Mouse (Mus musculus) heart, postnatal 0 days (tissue): ENCODE measurements at regions not wholly inside any gene's neighbourhood (a gene's known extent, or its start where the extent isn't known, plus 50 kb on each side); places are given as distances from the start of the nearest gene placed in this dataset.

Source experiments
- ATAC-seq: fragments of 200-750 bp; cut with Nextera tagmentation; 2 replicates; pipeline ENCODE4 v1.8.0; 2017; ENCODE audit warnings: low read depth, moderate number of reproducible peaks, moderate library complexity; ENCODE audit not compliant: insufficient read depth
- DNase-seq: peaks from one replicate; pipeline ENCODE4 v3.0.0-alpha.2; 2016; ENCODE audit warnings: low spot score
- H3K27ac ChIP-seq: fragments of 300-500 bp; sonication (generic); 2 replicates; pipeline ENCODE4 v1.5.1; 2014; ENCODE audit warnings: low read depth, mild to moderate bottlenecking
- H3K27me3 ChIP-seq: fragments of 300-500 bp; sonication (generic); 2 replicates; pipeline ENCODE4 v1.6.1; 2014; ENCODE audit warnings: low read length, mixed read lengths; ENCODE audit not compliant: control insufficient read depth, insufficient read depth
- H3K36me3 ChIP-seq: fragments of 300-500 bp; sonication (generic); replicated peaks from 2 replicates; pipeline ENCODE4 v1.6.1; 2014; ENCODE audit warnings: low read length, mixed read lengths; ENCODE audit not compliant: control insufficient read depth, insufficient read depth
- H3K4me1 ChIP-seq: fragments of 300-500 bp; sonication (generic); 2 replicates; pipeline ENCODE4 v1.6.1; 2014; ENCODE audit warnings: antibody characterized with exemption; ENCODE audit not compliant: control insufficient read depth, insufficient read depth
- H3K4me2 ChIP-seq: fragments of 300-500 bp; sonication (generic); 2 replicates; pipeline ENCODE4 v1.6.1; 2014; ENCODE audit warnings: low read depth, mild to moderate bottlenecking, low read length, moderate library complexity
- H3K4me3 ChIP-seq: fragments of 300-500 bp; sonication (generic); 2 replicates; pipeline ENCODE4 v1.5.1; 2014; ENCODE audit warnings: low read depth, low read length
- H3K9ac ChIP-seq: fragments of 300-500 bp; sonication (generic); replicated peaks from 2 replicates; pipeline ENCODE4 v1.6.1; 2014; ENCODE audit warnings: low read depth, low read length, mixed read lengths
- H3K9me3 ChIP-seq: fragments of 300-500 bp; sonication (generic); replicated peaks from 2 replicates; pipeline ENCODE4 v1.6.1; 2016; ENCODE audit warnings: low read length; ENCODE audit not compliant: control insufficient read depth
- CTCF ChIP-seq: IDR thresholded peaks from 2 replicates; pipeline ENCODE4 v1.5.1; 2016; ENCODE audit warnings: antibody characterized with exemption, control low read depth, low read depth
- EP300 ChIP-seq: IDR thresholded peaks from 2 replicates; pipeline ENCODE4 v1.6.1; 2016; ENCODE audit warnings: antibody characterized with exemption, low read depth
- WGBS: fragments of 180-500 bp; shearing (Covaris S2); extraction: QIAGEN DNeasy Blood & Tissue Kit; methylation state at CpG from one replicate; pipeline ENCODE4 v1.1.7; 2014; 5-methylcytosine and 5-hydroxymethylcytosine counted together

DNA sequence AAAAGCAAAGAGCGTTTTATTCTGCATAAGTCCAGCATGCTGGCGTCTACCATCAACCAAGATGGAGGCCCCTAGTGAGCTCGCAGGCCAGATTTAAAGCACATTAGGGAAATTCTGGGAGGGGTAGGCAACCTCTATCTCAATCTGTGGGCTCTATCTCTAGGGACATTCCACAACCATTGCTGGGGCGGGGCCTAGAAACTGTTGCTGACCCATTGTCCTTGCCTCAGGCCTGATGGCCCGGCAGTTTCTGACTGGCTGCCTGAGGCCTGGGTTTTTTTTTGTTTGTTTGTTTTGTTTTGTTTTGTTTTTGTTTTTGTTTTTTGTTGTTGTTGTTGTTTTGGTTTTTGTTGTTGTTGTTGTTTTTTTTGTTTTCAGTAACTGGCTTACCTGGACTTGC is 81.4 kb downstream of the Gm10260 start:
- 89% methylated on average over 5 of the region's 5 CpGs for WGBS

DNA sequence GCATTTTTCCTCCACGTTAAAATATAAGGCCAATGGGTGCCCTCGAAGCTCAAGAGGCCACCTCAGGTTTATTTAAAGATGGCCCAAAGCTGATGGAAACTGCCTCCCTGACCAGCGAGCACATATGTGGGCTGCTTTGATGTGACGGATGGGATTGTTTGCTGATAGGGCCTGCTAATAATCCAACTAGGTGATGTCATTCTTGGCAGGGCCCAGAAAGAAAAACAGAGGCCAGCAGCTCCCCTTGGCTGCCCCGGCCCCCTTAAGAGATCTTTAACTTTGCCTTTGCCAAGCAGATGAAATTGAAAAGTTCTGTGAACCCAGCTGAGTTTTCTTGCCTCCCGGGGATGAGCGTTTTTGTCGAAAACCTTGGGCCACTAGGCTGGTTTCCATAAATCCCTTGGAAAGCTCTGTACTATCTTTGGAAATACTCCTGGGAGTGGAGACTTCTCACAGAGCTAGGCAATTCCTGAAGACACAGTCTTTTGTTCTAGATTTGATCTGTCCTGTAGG is 83.8 kb downstream of the Gm10260 start:
- TF ChIP-seq CTCF (no peak), EP300 (no peak)
- Histone ChIP-seq H3K4me2 (no peak overlapping the region), H3K4me1 (no peaks in the 10 kb centered on the region), H3K4me3 (no peak overlapping the region), H3K9me3 (no peaks in the 10 kb centered on the region), H3K27me3 (0 out of 2 replicates have a peak, but pooled peaks cover 5% of the 10 kb centered on the region), H3K9ac (no peak overlapping the region), H3K27ac (no peak overlapping the region), H3K36me3 (no peaks in the 10 kb centered on the region)
- no peak for DNase-seq
- 41% methylated on average over 8 of the region's 8 CpGs for WGBS
- no peak for ATAC-seq

More for the DNA sequence above, 81.4 kb downstream of the Gm10260 start:
- no peak for ATAC-seq
- Histone ChIP-seq H3K9ac (no peak overlapping the region), H3K4me1 (no peaks in the 10 kb centered on the region), H3K36me3 (no peaks in the 10 kb centered on the region), H3K27ac (no peak overlapping the region), H3K9me3 (no peaks in the 10 kb centered on the region), H3K27me3 (no peaks in the 10 kb centered on the region), H3K4me2 (no peak overlapping the region), H3K4me3 (no peak overlapping the region)
- no peak for TF ChIP-seq CTCF
- TF ChIP-seq EP300 = no peak
- no peak for DNase-seq

DNA sequence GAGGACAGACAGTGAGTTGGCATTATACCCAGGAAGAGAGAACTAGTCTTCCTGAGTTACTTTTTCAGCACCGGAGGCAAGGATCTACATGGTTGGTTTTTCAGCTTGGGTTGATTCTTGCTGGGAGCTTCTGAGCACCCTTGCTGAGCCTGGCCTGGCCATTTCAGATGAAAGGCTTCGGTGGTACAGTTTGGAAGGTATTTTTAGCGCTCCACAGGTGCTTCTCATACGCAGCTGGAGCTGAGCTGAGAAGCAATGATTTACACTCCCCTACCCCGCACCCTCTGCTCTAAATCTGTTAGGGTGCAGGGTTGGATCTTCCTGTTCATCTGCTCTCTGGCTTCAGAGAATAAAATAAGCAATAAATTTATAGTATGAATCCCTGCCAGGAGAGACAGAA is 87.3 kb downstream of the Gm10260 start:
- no peaks in the 10 kb centered on the region for H3K9me3 ChIP-seq
- H3K4me2 ChIP-seq = no peak overlapping the region
- no peak for DNase-seq
- H3K4me1 ChIP-seq = no peaks in the 10 kb centered on the region; the same call in 1 of the 2 replicates
- H3K27ac ChIP-seq = no peak overlapping the region
- WGBS = 66% methylated on average over 5 of the region's 5 CpGs
- ATAC-seq = no peak
- no peak overlapping the region for H3K4me3 ChIP-seq
- no peak overlapping the region for H3K9ac ChIP-seq
- TF ChIP-seq CTCF (no peak), EP300 (no peak)
- no peaks in the 10 kb centered on the region for H3K36me3 ChIP-seq
- 0 out of 2 replicates have a peak, but pooled peaks cover 6% of the 10 kb centered on the region for H3K27me3 ChIP-seq

DNA sequence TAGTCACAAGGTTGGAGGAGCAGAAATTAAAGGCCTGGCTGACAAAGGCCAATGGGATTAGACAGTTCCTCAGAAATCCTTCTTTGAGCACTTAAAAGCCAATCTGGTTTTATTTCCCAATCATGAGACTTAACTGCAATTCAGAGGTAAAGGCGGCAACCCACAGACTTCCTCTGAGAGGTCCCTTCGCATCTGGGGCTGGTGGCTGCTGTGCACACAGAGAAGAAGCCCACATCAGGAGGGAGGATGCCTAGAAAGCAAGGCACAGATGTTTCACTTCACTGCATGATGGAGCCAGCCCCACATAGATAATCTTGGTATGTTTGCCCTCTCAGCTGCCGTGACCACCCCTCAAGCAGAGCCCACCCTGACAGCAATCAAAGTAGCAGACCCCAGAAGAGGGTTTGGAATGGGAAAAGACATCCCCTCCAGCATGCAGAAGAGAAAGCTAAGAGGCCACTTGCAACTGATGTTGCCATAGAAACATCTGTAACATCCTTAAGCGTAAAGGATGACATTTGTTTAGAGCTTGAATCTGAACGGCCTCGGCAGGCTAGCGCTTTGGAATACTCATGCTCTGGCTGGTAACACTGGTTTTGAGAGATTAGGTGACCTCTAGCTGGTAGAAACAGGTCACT is 88.3 kb downstream of the Gm10260 start:
- H3K27me3 ChIP-seq = 0 out of 2 replicates have a peak, but pooled peaks cover 6% of the 10 kb centered on the region
- DNase-seq (no peak), ATAC-seq (no peak)
- H3K36me3 ChIP-seq = no peaks in the 10 kb centered on the region
- H3K4me1 ChIP-seq = no peaks in the 10 kb centered on the region; the same call in 1 of the 2 replicates
- H3K4me2 ChIP-seq = no peak overlapping the region
- no peaks in the 10 kb centered on the region for H3K9me3 ChIP-seq
- H3K27ac ChIP-seq = no peak overlapping the region
- 71% methylated on average over 7 of the region's 7 CpGs for WGBS
- TF ChIP-seq EP300 = no peak
- no peak for TF ChIP-seq CTCF
- H3K9ac ChIP-seq = no peak overlapping the region
- H3K4me3 ChIP-seq = no peak overlapping the region

DNA sequence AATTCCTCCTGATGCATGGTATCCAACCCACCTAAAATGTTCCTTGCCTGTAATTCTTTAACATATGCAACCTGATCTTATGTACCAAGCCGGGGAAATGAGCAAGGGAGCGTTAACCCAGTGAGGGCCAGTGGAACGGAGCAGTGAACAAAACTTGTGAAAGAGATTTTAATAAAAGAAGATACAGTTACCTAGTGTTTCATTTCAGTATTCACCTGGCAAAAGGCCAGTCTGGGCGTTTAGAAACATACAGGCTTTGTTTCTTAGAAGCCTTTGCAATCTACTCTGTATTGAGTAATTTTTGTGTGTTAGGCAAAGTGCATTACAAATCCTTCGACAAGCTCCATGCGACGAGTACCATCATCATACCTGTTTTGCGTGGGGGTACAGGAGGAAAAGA is 91.1 kb downstream of the Gm10260 start:
- Histone ChIP-seq H3K9me3 (no peaks in the 10 kb centered on the region), H3K27me3 (0 out of 2 replicates have a peak, but pooled peaks cover 6% of the 10 kb centered on the region), H3K4me3 (no peak overlapping the region), H3K27ac (no peak overlapping the region), H3K9ac (no peak overlapping the region), H3K36me3 (no peaks in the 10 kb centered on the region), H3K4me2 (no peak overlapping the region), H3K4me1 (no peaks in the 10 kb centered on the region; the same call in 1 of the 2 replicates)
- no peak for TF ChIP-seq CTCF
- TF ChIP-seq EP300 = no peak
- WGBS = 89% methylated on average over 8 of the region's 8 CpGs
- DNase-seq (no peak), ATAC-seq (no peak)
